Mouse (Mus musculus): Measurements from ENCODE around the gene Bahcc1. TPM values are rescaled to one million over a fixed set of nuclear protein-coding genes. Genes with fewer than 3 reads are reported as not detected.

The Bahcc1 gene
- polyA plus RNA-seq, 2 experiments, result 0.75 to 1.6 TPM

DNA sequence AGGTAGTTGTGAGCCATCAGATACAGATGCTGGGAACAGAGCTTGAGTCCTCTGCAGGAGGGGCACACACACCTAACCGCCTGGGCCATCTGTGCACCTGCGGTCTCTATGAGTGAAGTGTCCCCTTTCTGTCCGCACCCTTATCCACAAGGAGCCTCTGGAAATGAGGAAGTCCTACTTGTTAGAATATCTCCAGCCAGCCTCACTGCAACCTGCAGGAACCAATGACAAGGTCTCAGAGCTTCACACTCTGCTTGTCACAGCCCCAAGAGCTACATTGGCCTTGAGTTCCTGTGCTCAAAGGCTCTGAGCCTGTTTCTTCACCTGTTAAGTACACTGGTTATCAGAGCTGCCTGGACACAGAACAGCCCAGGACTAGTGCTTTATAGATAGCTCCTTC lies 30.4 kb downstream of the Bahcc1 start:
- DNase-seq (ENCODE audit: low read depth in 3 of 3, low spot score in 3 of 3) (no peak), ATAC-seq (ENCODE audit: insufficient read depth) (no peak)
- no peak overlapping the region for H3K9ac ChIP-seq (replicated peaks)
- H3K36me3 ChIP-seq (replicated peaks; ENCODE audit: control insufficient read depth, insufficient read depth, low read depth), result no peaks in the 10 kb centered on the region
- H3K9me3 ChIP-seq (ENCODE audit: control insufficient read depth, low read length), result no peaks in the 10 kb centered on the region
- no peak overlapping the region for H3K4me2 ChIP-seq (ENCODE audit: low read depth)
- no peak overlapping the region for H3K27ac ChIP-seq
- H3K4me3 ChIP-seq (ENCODE audit: insufficient read depth in 1 of 2, low read depth in 2 of 2, low read length in 2 of 2), result no peak overlapping the region
- 76% methylated on average over 3 of the region's 3 CpGs for WGBS (ENCODE audit: insufficient replicate concordance)
- TF ChIP-seq CTCF (IDR thresholded peaks at IDR 0.05; ENCODE audit: low read depth), result no peak
- no peaks in the 10 kb centered on the region for H3K4me1 ChIP-seq (replicated peaks; ENCODE audit: control insufficient read depth in 2 of 2, insufficient read depth in 2 of 2, low read length in 1 of 2)
- no peaks in the 10 kb centered on the region for H3K27me3 ChIP-seq (ENCODE audit: control insufficient read depth, insufficient read depth, low read length)

DNA sequence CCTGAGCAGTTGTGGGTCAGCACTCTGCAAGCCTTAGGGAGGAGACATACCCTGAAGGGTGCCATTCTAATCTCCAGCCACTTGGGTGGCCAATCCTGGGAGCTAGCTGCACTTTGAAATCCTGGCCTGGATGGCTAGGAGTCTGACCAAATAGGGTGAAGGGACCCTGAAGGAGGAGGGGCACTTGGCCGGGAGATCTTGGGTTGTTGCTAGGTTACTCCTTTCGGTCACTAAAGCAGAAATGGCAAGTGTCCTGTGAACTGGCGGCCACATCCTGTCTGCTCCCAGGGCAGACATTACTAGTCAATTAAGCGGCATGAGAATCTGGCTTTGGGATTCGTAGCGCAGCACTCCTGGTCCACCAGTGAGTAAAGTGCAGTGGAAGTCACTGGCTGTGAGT lies 31.3 kb downstream of the Bahcc1 start:
- TF ChIP-seq EP300 (IDR thresholded peaks at IDR 0.05; ENCODE audit: low read depth) (no peak), CTCF (IDR thresholded peaks at IDR 0.05; ENCODE audit: low read depth) (no peak)
- peaks cover under 1 to 2% of the 10 kb centered on the region in 2 experiments; a peak in 3 of 4 replicates for H3K4me1 ChIP-seq (replicated peaks; ENCODE audit: control insufficient read depth in 2 of 2, insufficient read depth in 2 of 2, low read length in 1 of 2)
- WGBS (ENCODE audit: insufficient replicate concordance), result 71% methylated on average over 6 of the region's 6 CpGs
- no peak overlapping the region for H3K4me3 ChIP-seq (ENCODE audit: insufficient read depth in 1 of 2, low read depth in 2 of 2, low read length in 2 of 2)
- H3K9ac ChIP-seq (replicated peaks), result no peak overlapping the region
- no peaks in the 10 kb centered on the region for H3K27me3 ChIP-seq (ENCODE audit: control insufficient read depth, insufficient read depth, low read length)
- no peak overlapping the region for H3K27ac ChIP-seq
- DNase-seq (ENCODE audit: low read depth in 3 of 3, low spot score in 3 of 3), result no peak
- H3K4me2 ChIP-seq (ENCODE audit: low read depth), result no peak overlapping the region
- no peaks in the 10 kb centered on the region for H3K9me3 ChIP-seq (ENCODE audit: control insufficient read depth, low read length)
- no peaks in the 10 kb centered on the region for H3K36me3 ChIP-seq (replicated peaks; ENCODE audit: control insufficient read depth, insufficient read depth, low read depth)
- ATAC-seq (ENCODE audit: insufficient read depth), result no peak

DNA sequence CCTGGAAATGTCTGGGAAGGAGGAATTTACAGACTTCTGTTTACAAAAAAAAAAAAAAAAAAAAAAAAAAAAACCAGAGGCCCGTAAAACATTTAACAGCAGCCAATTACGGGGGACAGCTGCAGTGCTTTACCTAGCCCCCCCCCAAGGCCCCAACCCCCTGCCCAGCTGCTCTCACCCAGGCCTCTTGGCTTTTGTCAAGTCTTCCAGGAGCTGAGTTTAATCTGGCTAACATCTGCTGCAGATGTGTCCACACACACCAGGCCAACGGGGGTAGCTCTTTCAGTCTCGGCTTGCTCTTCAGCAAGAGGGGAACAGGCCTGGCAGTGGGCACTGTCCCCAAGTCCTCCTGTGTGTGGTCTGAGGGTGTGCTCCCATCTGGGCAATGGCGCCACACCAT lies 32.7 kb downstream of the Bahcc1 start:
- DNase-seq (ENCODE audit: low read depth in 3 of 3, low spot score in 3 of 3) (no peak), ATAC-seq (ENCODE audit: insufficient read depth) (no peak)
- no peaks in the 10 kb centered on the region for H3K27me3 ChIP-seq (ENCODE audit: control insufficient read depth, insufficient read depth, low read length)
- H3K4me1 ChIP-seq (replicated peaks; ENCODE audit: control insufficient read depth in 2 of 2, insufficient read depth in 2 of 2, low read length in 1 of 2), result peaks cover 6 to 8% of the 10 kb centered on the region in 2 experiments; a peak in 3 of 4 replicates
- H3K27ac ChIP-seq, result no peak overlapping the region
- no peak overlapping the region for H3K9ac ChIP-seq (replicated peaks)
- H3K9me3 ChIP-seq (ENCODE audit: control insufficient read depth, low read length), result no peaks in the 10 kb centered on the region
- TF ChIP-seq CTCF (IDR thresholded peaks at IDR 0.05; ENCODE audit: low read depth), result no peak
- no peak for TF ChIP-seq EP300 (IDR thresholded peaks at IDR 0.05; ENCODE audit: low read depth)
- no peaks in the 10 kb centered on the region for H3K36me3 ChIP-seq (replicated peaks; ENCODE audit: control insufficient read depth, insufficient read depth, low read depth)
- H3K4me3 ChIP-seq (ENCODE audit: insufficient read depth in 1 of 2, low read depth in 2 of 2, low read length in 2 of 2), result no peak overlapping the region
- 50% methylated on average over 5 of the region's 5 CpGs for WGBS (ENCODE audit: insufficient replicate concordance)
- no peak overlapping the region for H3K4me2 ChIP-seq (ENCODE audit: low read depth)

DNA sequence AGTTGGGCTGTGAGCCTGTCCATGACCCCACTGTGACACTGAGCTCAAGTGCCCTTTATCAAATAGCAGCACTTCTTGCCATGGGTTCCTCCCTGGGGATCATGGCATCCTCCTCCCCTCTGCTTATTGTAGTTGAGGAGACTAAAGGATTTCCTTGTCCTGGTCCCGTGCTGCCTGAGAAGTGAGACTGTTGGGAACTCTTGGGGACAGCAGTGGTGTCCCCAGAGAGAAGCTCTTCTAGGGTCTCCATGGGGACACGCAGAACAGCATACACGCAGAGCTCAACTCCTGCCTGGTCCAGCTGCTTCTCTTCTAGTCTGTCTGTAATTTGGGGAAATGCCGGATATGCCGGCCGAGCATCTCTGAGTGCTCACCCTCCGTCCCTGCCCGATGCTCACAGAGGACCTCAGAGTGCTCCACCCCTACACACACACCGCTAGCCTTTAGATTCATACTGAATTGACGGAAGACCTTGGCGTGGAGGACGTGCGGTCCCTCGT lies 33.6 kb downstream of the Bahcc1 start:
- 86% methylated on average over 14 of the region's 14 CpGs for WGBS (ENCODE audit: insufficient replicate concordance)
- Histone ChIP-seq H3K9ac (replicated peaks) (no peak overlapping the region), H3K4me3 (ENCODE audit: insufficient read depth in 1 of 2, low read depth in 2 of 2, low read length in 2 of 2) (no peak overlapping the region), H3K4me1 (replicated peaks; ENCODE audit: control insufficient read depth in 2 of 2, insufficient read depth in 2 of 2, low read length in 1 of 2) (peaks cover 6 to 8% of the 10 kb centered on the region in 2 experiments; a peak in 3 of 4 replicates), H3K36me3 (replicated peaks; ENCODE audit: control insufficient read depth, insufficient read depth, low read depth) (no peaks in the 10 kb centered on the region), H3K4me2 (ENCODE audit: low read depth) (no peak overlapping the region), H3K27ac (no peak overlapping the region), H3K9me3 (ENCODE audit: control insufficient read depth, low read length) (no peaks in the 10 kb centered on the region), H3K27me3 (ENCODE audit: control insufficient read depth, insufficient read depth, low read length) (no peaks in the 10 kb centered on the region)
- ATAC-seq (ENCODE audit: insufficient read depth) (no peak), DNase-seq (ENCODE audit: low read depth in 3 of 3, low spot score in 3 of 3) (no peak)
- TF ChIP-seq EP300 (IDR thresholded peaks at IDR 0.05; ENCODE audit: low read depth) (no peak), CTCF (IDR thresholded peaks at IDR 0.05; ENCODE audit: low read depth) (no peak)

DNA sequence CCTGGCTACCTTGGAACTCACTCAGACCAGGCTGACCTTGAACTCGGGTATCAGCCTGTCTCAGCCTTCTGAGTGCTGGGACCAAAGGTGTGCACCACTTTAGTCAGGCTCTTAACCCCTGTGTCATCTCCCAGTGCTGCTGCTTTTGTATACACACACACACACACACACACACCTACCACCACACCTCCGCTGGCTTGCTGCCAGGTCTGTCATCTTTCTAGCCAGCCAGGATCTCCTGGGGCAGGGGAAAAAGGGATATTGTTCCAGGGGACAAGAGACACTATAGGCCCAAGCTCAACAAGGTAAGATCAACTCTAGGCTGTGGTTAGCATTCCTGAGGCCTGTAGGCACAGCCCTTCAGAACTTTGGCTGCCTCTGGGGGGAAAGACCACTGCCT lies 34.5 kb downstream of the Bahcc1 start:
- H3K9ac ChIP-seq (replicated peaks), result no peak overlapping the region
- ATAC-seq (ENCODE audit: insufficient read depth) (no peak), DNase-seq (ENCODE audit: low read depth in 3 of 3, low spot score in 3 of 3) (no peak)
- H3K27ac ChIP-seq, result no peak overlapping the region
- WGBS (ENCODE audit: insufficient replicate concordance), result 61% methylated on average over 2 of the region's 2 CpGs
- H3K36me3 ChIP-seq (replicated peaks; ENCODE audit: control insufficient read depth, insufficient read depth, low read depth), result no peaks in the 10 kb centered on the region
- TF ChIP-seq CTCF (IDR thresholded peaks at IDR 0.05; ENCODE audit: low read depth), result no peak
- no peak for TF ChIP-seq EP300 (IDR thresholded peaks at IDR 0.05; ENCODE audit: low read depth)
- no peaks in the 10 kb centered on the region for H3K9me3 ChIP-seq (ENCODE audit: control insufficient read depth, low read length)
- H3K27me3 ChIP-seq (ENCODE audit: control insufficient read depth, insufficient read depth, low read length), result no peaks in the 10 kb centered on the region
- H3K4me2 ChIP-seq (ENCODE audit: low read depth), result no peak overlapping the region
- peaks cover 6 to 8% of the 10 kb centered on the region in 2 experiments; a peak in 3 of 4 replicates for H3K4me1 ChIP-seq (replicated peaks; ENCODE audit: control insufficient read depth in 2 of 2, insufficient read depth in 2 of 2, low read length in 1 of 2)
- no peak overlapping the region for H3K4me3 ChIP-seq (ENCODE audit: insufficient read depth in 1 of 2, low read depth in 2 of 2, low read length in 2 of 2)
